8 mouse cellular contexts compared by ENCODE assay signal in genomic region chr4:47056791-47057509, GRCm38 (mm10). TPM values are rescaled to one million over a fixed set of nuclear protein-coding genes. Genes with fewer than 3 reads are reported as not detected.
DNase-seq lines count a peak whose midpoint lies in the region; ATAC-seq lines count a peak whose summit lies in the region.

TSS of gene Anks6 (minus strand) at chr4:47057427.

- H3K4me2 ChIP-seq in hindbrain, embryonic 11.5 days (replicated peaks; ENCODE audit: low read depth, low read length): peak within 1 kb of the TSS; percentile 81
- peak within 1 kb of the TSS; percentile 81 for H3K4me2 ChIP-seq in lung, embryonic 16.5 days (ENCODE audit: low read depth, low read length)

- ATAC-seq in hindbrain, embryonic 11.5 days (ENCODE audit: low FRiP score): peak; percentile 95
- peak; percentile 94 for ATAC-seq in lung, embryonic 16.5 days (ENCODE audit: low read depth)

- 0% methylated on average over 60 of the region's 86 CpGs for WGBS in hindbrain, embryonic 11.5 days
- WGBS in lung, embryonic 16.5 days: under 1% methylated on average over 69 of the region's 86 CpGs

- H3K9ac ChIP-seq in hindbrain, embryonic 11.5 days (ENCODE audit: low read depth, low read length): peak within 1 kb of the TSS; percentile 77
- H3K9ac ChIP-seq in lung, embryonic 16.5 days (ENCODE audit: low read length): peak within 1 kb of the TSS; percentile 83

- H3K4me1 ChIP-seq in hindbrain, embryonic 11.5 days (replicated peaks; ENCODE audit: control insufficient read depth, insufficient read depth, low read length): no peaks in the 10 kb centered on the region
- H3K4me1 ChIP-seq in lung, embryonic 16.5 days (replicated peaks; ENCODE audit: control insufficient read depth, insufficient read depth, low read length): peaks cover 9% of the 10 kb centered on the region

- peak within 1 kb of the TSS; percentile 69 for H3K4me3 ChIP-seq in hindbrain, embryonic 11.5 days (ENCODE audit: low read depth, low read length)
- peak within 1 kb of the TSS; percentile 76 for H3K4me3 ChIP-seq in lung, embryonic 16.5 days (ENCODE audit: low read length)

- no peaks in the 10 kb centered on the region for H3K9me3 ChIP-seq in hindbrain, embryonic 11.5 days (ENCODE audit: control insufficient read depth, low read length)
- 0 out of 2 replicates have a peak, but pooled peaks cover 2% of the 10 kb centered on the region for H3K9me3 ChIP-seq in lung, embryonic 16.5 days (ENCODE audit: control insufficient read depth, low read length)

- peak within 1 kb of the TSS; percentile 63; the same call in 1 of the 2 replicates for H3K27ac ChIP-seq in hindbrain, embryonic 11.5 days (ENCODE audit: low read depth, low read length)
- H3K27ac ChIP-seq in lung, embryonic 16.5 days (ENCODE audit: low read length): no peak within 1 kb of the TSS

- H3K27me3 ChIP-seq in hindbrain, embryonic 11.5 days (ENCODE audit: control insufficient read depth, insufficient read depth, low read length): no peaks in the 10 kb centered on the region
- peaks cover 6% of the 10 kb centered on the region; the same call in 1 of the 2 replicates for H3K27me3 ChIP-seq in lung, embryonic 16.5 days (ENCODE audit: control insufficient read depth, insufficient read depth, low read depth, low read length)

- H3K36me3 ChIP-seq in hindbrain, embryonic 11.5 days (ENCODE audit: control insufficient read depth, insufficient read depth, low read length): no peaks in the 10 kb centered on the region
- H3K36me3 ChIP-seq in lung, embryonic 16.5 days (ENCODE audit: control insufficient read depth, insufficient read depth, low read length): no peaks in the 10 kb centered on the region

- DNase-seq in adrenal gland, adult (ENCODE audit: inconsistent age in 2 of 2, low spot score in 1 of 2): peak; percentile 86 to 94
- DNase-seq in cerebellum, postnatal 25 days: peak; percentile 87 to 92
- DNase-seq in frontal cortex, postnatal 36 days (ENCODE audit: low spot score in 2 of 2): peak; percentile 68 to 78
- peak; percentile 86 for DNase-seq in hindbrain, embryonic 11.5 days (ENCODE audit: low spot score)
- peak; percentile 76 to 82 for DNase-seq in layer of hippocampus, postnatal 14 days (ENCODE audit: low spot score in 2 of 2)
- DNase-seq in ovary, postnatal 36 days (ENCODE audit: low spot score): peak; percentile 82
- DNase-seq in urinary bladder, postnatal 4 days (ENCODE audit: low spot score in 2 of 2): peak; percentile 71 to 78

RNA-seq across cellular contexts. Expression of gene Anks6, which starts in this region (rescaled TPM):
- polyA plus RNA-seq in hindbrain, embryonic 11.5 days (2014; fragmentation: Nextera tagmentation; extraction: Ambion mirVana): 2.6 and 2.9 TPM in 2 replicates
- 10 to 100 TPM; 19.4 to 21.3 TPM for total RNA-seq in layer of hippocampus, postnatal 14 days (2021)
- 2.4 TPM in 2 replicates for polyA plus RNA-seq in lung, embryonic 16.5 days (2015; fragmentation: Nextera tagmentation; extraction: Ambion mirVana)
